Mouse (Mus musculus) MEL (cell line): ENCODE results near the gene Ctr9.

ENCODE experiments used
- CTCF ChIP-seq, 3 experiments: IDR thresholded peaks in 2 of 3; conservative IDR thresholded peaks in 1 of 3; 2 replicates each; pipeline ENCODE4 v1.5.1; 2011 to 2012; ENCODE audit warnings: low read length in 3 of 3, low read depth in 2 of 3, mild to moderate bottlenecking in 2 of 3, improper control_type of control experiment in 1 of 3, inconsistent platforms in 1 of 3, mixed read lengths in 1 of 3, moderate library complexity in 1 of 3; ENCODE audit not compliant: control insufficient read depth in 1 of 3, insufficient read depth in 1 of 3, poor library complexity in 1 of 3, severe bottlenecking in 1 of 3
- ELF1 ChIP-seq: IDR thresholded peaks from 2 replicates; pipeline ENCODE4 v1.6.1; 2014; ENCODE audit warnings: low read depth, mild to moderate bottlenecking, inconsistent platforms, low read length, improper control_type of control experiment, moderate library complexity
- EP300 ChIP-seq, 2 experiments: IDR thresholded peaks; 2 replicates each; pipeline ENCODE4 v1.6.1; 2011; ENCODE audit warnings: improper control_type of control experiment in 2 of 2, low read length in 2 of 2, low read depth in 1 of 2, mild to moderate bottlenecking in 1 of 2
- KAT2A ChIP-seq: conservative IDR thresholded peaks from 2 replicates; pipeline ENCODE4 v1.6.1; 2012; ENCODE audit warnings: low read depth, low read length, improper control_type of control experiment, inconsistent platforms
- MEF2A ChIP-seq: IDR thresholded peaks from 2 replicates; pipeline ENCODE4 v1.6.1; 2014; ENCODE audit warnings: low read depth, mild to moderate bottlenecking, inconsistent platforms, low read length, improper control_type of control experiment; ENCODE audit not compliant: poor library complexity, insufficient replicate concordance, severe bottlenecking; ENCODE audit errors: extremely low read depth
- POLR2A ChIP-seq, 2 experiments: IDR thresholded peaks; 2 replicates each; pipeline ENCODE4 v1.6.1; 2011 to 2012; ENCODE audit warnings: low read length in 2 of 2, mild to moderate bottlenecking in 2 of 2, control low read depth in 1 of 2, improper control_type of control experiment in 1 of 2, low read depth in 1 of 2, moderate library complexity in 1 of 2; ENCODE audit not compliant: control insufficient read depth in 1 of 2, insufficient read depth in 1 of 2, poor library complexity in 1 of 2
- UBTF ChIP-seq: IDR thresholded peaks from 2 replicates; pipeline ENCODE4 v1.6.1; 2012; ENCODE audit warnings: low read depth, mild to moderate bottlenecking, inconsistent platforms, low read length, improper control_type of control experiment, moderate library complexity, borderline replicate concordance; ENCODE audit not compliant: insufficient read depth

- TF ChIP-seq CTCF (IDR thresholded peaks at IDR 0.05 in 2 of 3, conservative IDR thresholded peaks at IDR 0.05 in 1 of 3; ENCODE audit: control insufficient read depth in 1 of 3, insufficient read depth in 1 of 3, low read depth in 2 of 3, low read length in 3 of 3, poor library complexity in 1 of 3, severe bottlenecking in 1 of 3) (no peak), MEF2A (no peak), KAT2A (no peak), EP300 (IDR thresholded peaks at IDR 0.05; ENCODE audit: low read depth in 1 of 2, low read length in 2 of 2) (no peak), UBTF (no peak), ELF1 (no peak), POLR2A (IDR thresholded peaks at IDR 0.05; ENCODE audit: control insufficient read depth in 1 of 2, insufficient read depth in 1 of 2, low read depth in 1 of 2, low read length in 2 of 2, poor library complexity in 1 of 2) (no peak)
Measured at GRCm38 (mm10) chr7:111095169-111095568, 66.4 kb downstream of the Ctr9 start.
